Mouse (Mus musculus) ovary, adult 10 weeks (tissue): Measurements from ENCODE around the gene Gm38431. TPM values are rescaled to one million over a fixed set of nuclear protein-coding genes. Genes with fewer than 3 reads are reported as not detected.

Source experiments
- polyA plus RNA-seq: library from polyadenylated mRNA; stranded (reverse); fragments of 350-450 nt; fragmentation: Illumina TruSeq; extraction: RNeasy Lipid Tissue Mini Kit (QIAGEN cat#74804); gene quantifications from one replicate; pipeline ENCODE4 v1.2.3, GENCODE M21; 2014

Gene Gm38431
- polyA plus RNA-seq, result 0.54 TPM

DNA sequence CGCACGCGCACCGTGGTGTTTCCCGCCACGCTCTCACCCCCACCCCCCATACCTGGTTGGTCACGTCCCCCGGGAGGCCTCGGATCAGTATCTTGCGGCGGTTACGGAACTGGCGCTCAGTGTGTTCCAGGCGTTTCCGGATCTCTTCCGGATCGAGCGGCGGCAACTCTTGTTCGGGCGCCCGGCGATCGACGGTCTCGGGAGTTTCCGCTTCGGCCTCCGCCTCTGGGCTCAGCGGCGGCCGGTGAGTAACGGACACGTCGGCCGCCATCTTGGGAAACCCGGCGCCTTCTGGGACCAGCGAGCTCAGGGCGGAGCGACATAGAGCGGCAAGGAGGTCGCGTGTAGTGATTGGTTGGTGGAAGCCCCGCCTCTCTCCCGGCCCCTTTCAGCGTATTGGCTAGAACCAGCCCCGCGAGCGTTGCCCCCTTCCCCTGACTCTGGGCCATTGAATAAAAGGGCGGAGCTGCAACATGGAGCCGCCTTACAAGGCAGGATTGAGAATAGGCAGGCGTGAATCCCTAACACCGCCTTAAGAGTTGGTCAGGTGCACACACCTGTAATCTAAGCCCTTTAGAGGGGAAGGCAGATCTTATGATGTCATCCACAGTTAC, at the start of gene Gm38431, which contains the start of gene Raver1:
Gene Gm38431 (minus strand): TSS at position 291 of the 614 bp plus-strand sequence.
Gene Raver1 (minus strand): TSS at position 302 of the 614 bp plus-strand sequence.

DNA sequence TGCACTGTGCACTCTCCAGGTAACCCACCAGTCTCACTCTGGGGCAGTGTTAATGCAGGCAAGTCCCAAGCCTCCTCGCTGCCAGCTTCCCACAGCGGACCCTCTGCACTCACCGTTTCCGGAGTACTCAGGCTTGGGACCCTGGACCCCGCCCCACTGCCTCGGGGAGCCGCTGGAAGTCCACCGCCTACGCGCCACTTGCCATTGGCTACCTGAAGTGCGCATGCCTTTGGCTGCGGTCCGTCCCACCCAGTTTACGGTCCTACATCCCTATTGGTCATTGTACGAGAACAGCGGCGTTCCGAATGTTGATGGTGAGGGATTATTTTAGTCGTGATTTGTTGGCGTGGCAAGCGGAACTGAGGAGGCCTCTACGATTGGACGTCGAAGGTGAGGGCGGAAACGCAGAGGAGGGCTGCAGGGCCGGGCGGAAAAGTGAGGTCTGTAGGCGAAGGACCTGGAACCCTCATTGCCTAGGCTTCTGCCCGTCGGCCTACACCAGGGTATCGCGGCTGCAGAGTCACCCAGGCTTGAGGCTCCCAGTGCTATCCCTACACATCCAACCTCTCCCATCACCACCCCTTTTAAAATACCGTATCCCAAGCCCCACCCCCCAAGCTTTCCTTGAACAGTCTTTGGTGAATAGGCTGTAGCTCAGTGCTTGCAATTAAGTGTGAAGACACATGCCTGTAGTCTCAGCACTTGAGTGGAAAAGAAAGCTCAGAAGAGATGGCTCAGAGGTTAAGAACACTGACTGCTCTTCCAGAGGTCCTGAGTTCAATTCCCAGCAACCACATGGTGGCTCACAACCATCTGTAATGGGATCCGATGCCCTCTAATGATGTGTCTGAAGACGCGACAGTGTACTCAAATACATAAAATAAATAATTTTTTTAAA, 39.5 kb upstream of the Gm38431 start, which contains the start of gene Tyk2:
Gene Tyk2 (minus strand): TSS at position 185 of the 898 bp plus-strand sequence.

DNA sequence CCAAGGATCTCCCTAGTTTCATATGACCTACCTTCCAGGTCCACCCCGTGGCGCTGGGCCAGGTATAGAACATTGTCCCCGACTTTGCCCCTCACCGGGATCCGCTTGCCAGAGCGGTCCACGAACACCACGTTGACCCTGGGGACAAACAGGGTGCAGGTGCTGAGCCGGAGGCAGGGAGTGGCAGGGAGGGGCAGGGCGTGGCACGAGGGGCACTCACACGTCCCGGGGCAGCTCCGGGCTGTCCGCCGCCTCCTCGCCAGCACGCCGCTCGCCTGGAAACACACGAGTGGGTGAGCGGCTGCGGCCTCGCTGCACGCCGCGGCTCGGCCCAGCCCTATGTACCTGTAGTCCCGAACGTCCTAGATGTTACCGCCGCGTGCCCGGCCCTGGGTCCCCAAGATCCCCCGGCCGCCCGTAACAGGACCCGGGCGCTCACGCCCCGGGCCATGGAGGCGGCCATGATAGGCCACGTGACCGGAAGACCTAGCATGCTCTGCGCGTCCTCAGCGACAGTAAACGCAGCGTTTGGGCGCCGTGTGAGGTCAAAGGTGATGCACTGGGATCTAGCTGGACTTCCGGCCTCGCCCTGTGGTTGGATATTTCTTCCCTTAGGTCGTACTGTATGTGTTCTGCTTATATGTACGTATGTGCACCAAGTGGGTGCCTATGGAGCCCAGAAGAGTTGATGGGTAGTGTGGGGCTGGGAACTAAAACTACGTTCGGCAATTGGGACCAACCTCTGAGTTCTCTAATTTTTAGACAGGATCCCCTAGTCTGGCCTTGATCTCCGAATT, 18.6 kb downstream of the Gm38431 start, which contains the start of the genes Gm49373 and Fdx1l:
Gene Gm49373 (minus strand): TSS at position 53 of the 797 bp plus-strand sequence.
Gene Fdx1l (minus strand): TSS at position 571 of the 797 bp plus-strand sequence.

DNA sequence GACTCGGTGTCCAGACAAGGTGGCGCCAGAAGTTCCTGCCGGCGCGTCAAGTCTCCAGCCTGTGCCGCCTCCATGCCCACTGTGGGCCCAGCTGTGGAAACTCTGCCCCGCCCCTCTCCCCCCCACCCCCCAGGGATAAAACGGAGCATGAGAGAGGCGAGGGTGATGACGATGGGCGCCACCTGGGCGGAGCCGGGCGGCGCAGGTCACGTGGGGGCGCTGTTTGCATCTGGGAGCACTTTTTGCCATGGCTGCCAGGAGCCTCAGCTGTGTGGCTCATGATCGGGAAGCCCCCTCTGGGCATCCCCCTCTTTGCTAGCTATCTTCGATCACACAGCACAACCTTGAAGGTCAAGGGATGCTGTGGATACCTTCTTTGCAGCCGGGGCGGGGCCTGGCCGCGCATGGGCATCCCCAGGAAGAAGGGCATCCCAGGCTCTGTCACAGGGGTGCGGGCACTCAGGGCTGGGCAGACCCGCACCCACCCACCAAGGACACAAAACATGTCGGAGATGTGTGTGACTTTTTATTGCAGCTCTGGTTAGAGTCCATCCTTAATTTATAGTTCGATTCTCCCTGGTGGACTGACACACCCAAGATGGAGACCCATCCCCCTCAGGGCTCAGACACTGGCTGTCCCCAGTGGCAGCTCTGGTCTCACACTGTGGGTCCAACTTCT, 24.7 kb downstream of the Gm38431 start, which contains the start of gene Zglp1:
Gene Zglp1 (minus strand): TSS at position 88 of the 679 bp plus-strand sequence.

DNA sequence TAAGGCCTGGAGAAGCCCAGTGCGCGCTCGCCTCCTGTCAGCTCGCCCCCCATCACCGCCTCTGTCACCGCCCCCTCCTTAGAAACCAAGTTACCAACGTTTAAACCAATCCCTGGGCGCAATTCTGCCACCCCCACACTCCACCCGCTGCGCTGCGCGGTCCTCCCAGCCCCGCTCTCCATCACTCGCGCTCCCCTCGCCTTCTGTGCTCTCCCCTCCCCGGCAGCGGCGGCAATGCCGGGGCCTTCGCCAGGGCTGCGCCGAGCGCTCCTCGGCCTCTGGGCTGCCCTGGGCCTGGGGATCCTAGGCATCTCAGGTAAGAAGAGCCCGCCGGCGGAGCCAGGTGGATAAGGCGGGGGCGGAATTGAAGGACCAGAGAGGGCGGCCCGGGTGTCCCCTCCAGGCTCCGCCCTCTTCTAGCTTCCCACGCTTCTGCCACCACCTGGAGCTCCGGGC, 59.9 kb downstream of the Gm38431 start, which contains the start of gene Icam5:
Gene Icam5 (plus strand): TSS at position 178 of the 456 bp plus-strand sequence.

DNA sequence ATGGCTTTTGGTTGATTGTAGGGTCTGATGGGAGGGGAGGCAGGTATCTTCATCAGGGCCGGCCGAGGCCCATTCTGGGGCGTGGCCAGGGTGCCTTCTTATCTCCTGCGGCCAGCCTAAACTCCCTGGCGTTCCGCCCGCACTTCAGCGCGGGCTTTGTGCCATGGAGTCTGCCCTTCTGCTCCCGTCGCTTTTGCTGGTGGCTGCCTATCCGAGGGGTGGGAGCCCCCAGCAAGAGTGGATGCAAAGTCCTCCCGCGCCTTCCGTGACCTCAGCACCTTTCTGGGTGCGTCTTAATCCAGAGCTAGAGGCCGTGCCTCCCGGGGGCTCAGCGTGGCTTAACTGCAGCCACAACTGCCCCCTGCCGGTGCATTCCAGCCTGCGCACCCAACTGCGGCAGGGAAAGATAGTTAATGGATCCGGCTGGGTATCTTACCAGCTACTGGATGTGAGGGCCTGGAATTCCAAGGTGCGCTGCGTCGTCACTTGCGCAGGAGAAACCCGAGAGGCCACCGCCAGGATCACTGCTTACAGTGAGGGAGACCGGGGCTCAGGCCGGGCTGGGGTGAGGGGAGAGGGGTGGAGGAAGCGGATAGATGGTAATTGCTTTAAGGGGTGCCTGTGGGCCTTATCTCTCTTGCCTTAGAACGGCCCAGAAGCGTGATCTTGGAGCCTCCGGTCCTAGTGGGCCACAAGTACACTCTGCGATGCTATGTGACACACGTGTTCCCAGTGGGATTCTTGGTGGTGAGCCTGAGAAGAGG, 62.3 kb downstream of the Gm38431 start, which contains the start of gene Icam4:
Gene Icam4 (plus strand): TSS at position 83 of the 764 bp plus-strand sequence.

Other genes starting within 250 kb of the Gm38431 start
- gene A230050P20Rik, start 223.4 kb downstream of the Gm38431 start, polyA plus RNA-seq, result 2.5 TPM
- not detected for gene Angptl6, start 212.3 kb downstream of the Gm38431 start, polyA plus RNA-seq
- gene Ppan, start 203.8 kb downstream of the Gm38431 start, polyA plus RNA-seq, result 0.40 TPM
- gene Eif3g, start 193.4 kb downstream of the Gm38431 start, polyA plus RNA-seq, result 23.3 TPM
- 19.1 TPM for gene Dnmt1, start 132.1 kb downstream of the Gm38431 start, polyA plus RNA-seq
- 1.7 TPM for gene S1pr2, start 115.2 kb downstream of the Gm38431 start, polyA plus RNA-seq
- gene Mrpl4, start 89.3 kb downstream of the Gm38431 start, polyA plus RNA-seq, result 0.63 TPM
- gene Icam1, start 76.0 kb downstream of the Gm38431 start, polyA plus RNA-seq, result 4.0 TPM
- gene Icam4, start 62.6 kb downstream of the Gm38431 start, polyA plus RNA-seq, result not detected
- gene Icam5, start 59.9 kb downstream of the Gm38431 start, polyA plus RNA-seq, result not detected
- not detected for gene Zglp1, start 24.9 kb downstream of the Gm38431 start, polyA plus RNA-seq
- gene Gm49373, start 18.9 kb downstream of the Gm38431 start, polyA plus RNA-seq, result not detected
- not detected for gene Fdx1l, start 18.4 kb downstream of the Gm38431 start, polyA plus RNA-seq
- gene Raver1, start within 50 bp of the Gm38431 start, polyA plus RNA-seq, result 16.4 TPM
- 1.4 TPM for gene Tyk2, start 39.2 kb upstream of the Gm38431 start, polyA plus RNA-seq
- 11.9 TPM for gene Cdc37, start 58.0 kb upstream of the Gm38431 start, polyA plus RNA-seq
- 0.60 TPM for gene Pde4a, start 73.7 kb upstream of the Gm38431 start, polyA plus RNA-seq
- gene Keap1, start 147.4 kb upstream of the Gm38431 start, polyA plus RNA-seq, result 9.5 TPM
- not detected for gene S1pr5, start 156.4 kb upstream of the Gm38431 start, polyA plus RNA-seq
- gene Atg4d, start 173.3 kb upstream of the Gm38431 start, polyA plus RNA-seq, result 0.80 TPM
- gene Kri1, start 196.0 kb upstream of the Gm38431 start, polyA plus RNA-seq, result 3.7 TPM
- gene Cdkn2d, start 199.4 kb upstream of the Gm38431 start, polyA plus RNA-seq, result 3.8 TPM
- 0.74 TPM for gene Ap1m2, start 220.3 kb upstream of the Gm38431 start, polyA plus RNA-seq
- 27.2 TPM for gene Slc44a2, start 228.7 kb upstream of the Gm38431 start, polyA plus RNA-seq